Mouse (Mus musculus): ENCODE results near the gene Tmem110.

- TF ChIP-seq CTCF (IDR thresholded peaks at IDR 0.05 in 2 of 3, conservative IDR thresholded peaks at IDR 0.05 in 1 of 3; ENCODE audit: control insufficient read depth in 1 of 3, insufficient read depth in 1 of 3, low read depth in 2 of 3, low read length in 3 of 3, poor library complexity in 1 of 3, severe bottlenecking in 1 of 3) = no peak
- TF ChIP-seq POLR2A (IDR thresholded peaks at IDR 0.05; ENCODE audit: control insufficient read depth in 1 of 2, insufficient read depth in 1 of 2, low read depth in 1 of 2, low read length in 2 of 2, poor library complexity in 1 of 2) = no peak
- TF ChIP-seq TAL1 (IDR thresholded peaks at IDR 0.05; ENCODE audit: low read length) = no peak
- TF ChIP-seq EP300 (IDR thresholded peaks at IDR 0.05; ENCODE audit: low read depth in 1 of 2, low read length in 2 of 2) = no peak
- no peak for TF ChIP-seq ELF1 (IDR thresholded peaks at IDR 0.05; ENCODE audit: low read depth, low read length)
Observed at GRCm38 (mm10) chr14:30789471-30789870, 35.9 kb upstream of the Tmem110 start.
